Mouse (Mus musculus): ENCODE measurements at regions not wholly inside any gene's neighbourhood (a gene's known extent, or its start where the extent isn't known, plus 50 kb on each side); places are given as distances from the start of the nearest gene placed in this dataset.

GRCm38 (mm10) chr9:51379589-51379988, 50.9 kb upstream of the 1810046K07Rik start:
- no peaks in the 10 kb centered on the region for H3K9me3 ChIP-seq (ENCODE audit: control insufficient read depth, low read length)
- WGBS: 65% methylated on average over 6 of the region's 6 CpGs
- no peaks in the 10 kb centered on the region for H3K36me3 ChIP-seq (ENCODE audit: control insufficient read depth, insufficient read depth, low read length)
- H3K9ac ChIP-seq (ENCODE audit: low read length): no peak overlapping the region
- H3K27ac ChIP-seq (replicated peaks): no peak overlapping the region
- H3K27me3 ChIP-seq (ENCODE audit: control insufficient read depth, insufficient read depth, low read length): no peaks in the 10 kb centered on the region
- no peaks in the 10 kb centered on the region for H3K4me1 ChIP-seq (replicated peaks; ENCODE audit: control insufficient read depth, insufficient read depth)
- ATAC-seq (ENCODE audit: low FRiP score, low TSS enrichment): no peak
- H3K4me2 ChIP-seq (replicated peaks; ENCODE audit: low read depth): no peak overlapping the region
- H3K4me3 ChIP-seq (ENCODE audit: low read depth, low read length): no peak overlapping the region
- TF ChIP-seq EP300 (optimal IDR thresholded peaks at IDR 0.05) (no peak), CTCF (IDR thresholded peaks at IDR 0.05; ENCODE audit: low read depth) (no peak)
- DNase-seq (ENCODE audit: low spot score): no peak

GRCm38 (mm10) chr9:51393921-51394320, 65.2 kb upstream of the 1810046K07Rik start:
- no peak overlapping the region for H3K9ac ChIP-seq (ENCODE audit: low read length)
- no peak overlapping the region for H3K27ac ChIP-seq (replicated peaks)
- ATAC-seq (ENCODE audit: low FRiP score, low TSS enrichment): no peak
- H3K36me3 ChIP-seq (ENCODE audit: control insufficient read depth, insufficient read depth, low read length): no peaks in the 10 kb centered on the region
- WGBS: 48% methylated on average over 2 of the region's 2 CpGs
- no peaks in the 10 kb centered on the region for H3K27me3 ChIP-seq (ENCODE audit: control insufficient read depth, insufficient read depth, low read length)
- H3K9me3 ChIP-seq (ENCODE audit: control insufficient read depth, low read length): no peaks in the 10 kb centered on the region
- TF ChIP-seq EP300 (optimal IDR thresholded peaks at IDR 0.05) (no peak), CTCF (IDR thresholded peaks at IDR 0.05; ENCODE audit: low read depth) (no peak)
- H3K4me3 ChIP-seq (ENCODE audit: low read depth, low read length): no peak overlapping the region
- DNase-seq (ENCODE audit: low spot score): no peak
- 0 out of 2 replicates have a peak, but pooled peaks cover 2% of the 10 kb centered on the region for H3K4me1 ChIP-seq (replicated peaks; ENCODE audit: control insufficient read depth, insufficient read depth)
- H3K4me2 ChIP-seq (replicated peaks; ENCODE audit: low read depth): no peak overlapping the region

GRCm38 (mm10) chr9:51394372-51394771, 65.7 kb upstream of the 1810046K07Rik start:
- DNase-seq (ENCODE audit: low spot score): no peak
- Histone ChIP-seq H3K4me3 (ENCODE audit: low read depth, low read length) (no peak overlapping the region), H3K27ac (replicated peaks) (no peak overlapping the region), H3K9ac (ENCODE audit: low read length) (no peak overlapping the region), H3K4me1 (replicated peaks; ENCODE audit: control insufficient read depth, insufficient read depth) (0 out of 2 replicates have a peak, but pooled peaks cover 2% of the 10 kb centered on the region), H3K27me3 (ENCODE audit: control insufficient read depth, insufficient read depth, low read length) (no peaks in the 10 kb centered on the region), H3K36me3 (ENCODE audit: control insufficient read depth, insufficient read depth, low read length) (no peaks in the 10 kb centered on the region), H3K4me2 (replicated peaks; ENCODE audit: low read depth) (peak overlapping the region; percentile 18), H3K9me3 (ENCODE audit: control insufficient read depth, low read length) (no peaks in the 10 kb centered on the region)
- ATAC-seq (ENCODE audit: low FRiP score, low TSS enrichment): no peak
- TF ChIP-seq EP300 (optimal IDR thresholded peaks at IDR 0.05) (no peak), CTCF (IDR thresholded peaks at IDR 0.05; ENCODE audit: low read depth) (no peak)
- WGBS: 20% methylated on average over 9 of the region's 9 CpGs

GRCm38 (mm10) chr9:51396801-51397200, 68.1 kb upstream of the 1810046K07Rik start:
- no peak for ATAC-seq (ENCODE audit: low FRiP score, low TSS enrichment)
- H3K9ac ChIP-seq (ENCODE audit: low read length): no peak overlapping the region
- no peak overlapping the region for H3K27ac ChIP-seq (replicated peaks)
- WGBS: 90% methylated on average over 3 of the region's 3 CpGs
- H3K9me3 ChIP-seq (ENCODE audit: control insufficient read depth, low read length): no peaks in the 10 kb centered on the region
- H3K4me2 ChIP-seq (replicated peaks; ENCODE audit: low read depth): no peak overlapping the region
- H3K27me3 ChIP-seq (ENCODE audit: control insufficient read depth, insufficient read depth, low read length): no peaks in the 10 kb centered on the region
- TF ChIP-seq EP300 (optimal IDR thresholded peaks at IDR 0.05) (no peak), CTCF (IDR thresholded peaks at IDR 0.05; ENCODE audit: low read depth) (no peak)
- DNase-seq (ENCODE audit: low spot score): no peak
- 0 out of 2 replicates have a peak, but pooled peaks cover 2% of the 10 kb centered on the region for H3K4me1 ChIP-seq (replicated peaks; ENCODE audit: control insufficient read depth, insufficient read depth)
- H3K36me3 ChIP-seq (ENCODE audit: control insufficient read depth, insufficient read depth, low read length): no peaks in the 10 kb centered on the region
- no peak overlapping the region for H3K4me3 ChIP-seq (ENCODE audit: low read depth, low read length)

GRCm38 (mm10) chr9:51397589-51398220, 69.0 kb upstream of the 1810046K07Rik start:
- Histone ChIP-seq H3K36me3 (ENCODE audit: control insufficient read depth, insufficient read depth, low read length) (no peaks in the 10 kb centered on the region), H3K4me1 (replicated peaks; ENCODE audit: control insufficient read depth, insufficient read depth) (0 out of 2 replicates have a peak, but pooled peaks cover 2% of the 10 kb centered on the region), H3K4me3 (ENCODE audit: low read depth, low read length) (no peak overlapping the region), H3K4me2 (replicated peaks; ENCODE audit: low read depth) (no peak overlapping the region), H3K9ac (ENCODE audit: low read length) (no peak overlapping the region), H3K27ac (replicated peaks) (no peak overlapping the region), H3K9me3 (ENCODE audit: control insufficient read depth, low read length) (no peaks in the 10 kb centered on the region), H3K27me3 (ENCODE audit: control insufficient read depth, insufficient read depth, low read length) (no peaks in the 10 kb centered on the region)
- no peak for ATAC-seq (ENCODE audit: low FRiP score, low TSS enrichment)
- no peak for TF ChIP-seq EP300 (optimal IDR thresholded peaks at IDR 0.05)
- 4% methylated on average over 1 of the region's 1 CpGs for WGBS
- DNase-seq (ENCODE audit: low spot score): no peak

- H3K36me3 ChIP-seq (ENCODE audit: control insufficient read depth, insufficient read depth, low read length): no peaks in the 10 kb centered on the region
- H3K27me3 ChIP-seq (ENCODE audit: control insufficient read depth, insufficient read depth, low read length): no peaks in the 10 kb centered on the region
- TF ChIP-seq CTCF (IDR thresholded peaks at IDR 0.05; ENCODE audit: low read depth): no peak
- no peak for TF ChIP-seq EP300 (optimal IDR thresholded peaks at IDR 0.05)
- 0 out of 2 replicates have a peak, but pooled peaks cover 2% of the 10 kb centered on the region for H3K4me1 ChIP-seq (replicated peaks; ENCODE audit: control insufficient read depth, insufficient read depth)
- H3K4me3 ChIP-seq (ENCODE audit: low read depth, low read length): no peak overlapping the region
- ATAC-seq (ENCODE audit: low FRiP score, low TSS enrichment) (no peak), DNase-seq (ENCODE audit: low spot score) (no peak)
- no peak overlapping the region for H3K27ac ChIP-seq (replicated peaks)
- WGBS: 79% methylated on average over 4 of the region's 4 CpGs
- H3K4me2 ChIP-seq (replicated peaks; ENCODE audit: low read depth): no peak overlapping the region
- H3K9ac ChIP-seq (ENCODE audit: low read length): no peak overlapping the region
- no peaks in the 10 kb centered on the region for H3K9me3 ChIP-seq (ENCODE audit: control insufficient read depth, low read length)
Observed at GRCm38 (mm10) chr9:51398886-51399285, 70.2 kb upstream of the 1810046K07Rik start.

Measured in stomach, postnatal 0 days (tissue).